Mouse (Mus musculus): Measurements from ENCODE around the gene Abi3. TPM values are rescaled to one million over a fixed set of nuclear protein-coding genes. Genes with fewer than 3 reads are reported as not detected.

The Abi3 gene
- polyA plus RNA-seq, 1 experiment = 1.1 TPM

DNA sequence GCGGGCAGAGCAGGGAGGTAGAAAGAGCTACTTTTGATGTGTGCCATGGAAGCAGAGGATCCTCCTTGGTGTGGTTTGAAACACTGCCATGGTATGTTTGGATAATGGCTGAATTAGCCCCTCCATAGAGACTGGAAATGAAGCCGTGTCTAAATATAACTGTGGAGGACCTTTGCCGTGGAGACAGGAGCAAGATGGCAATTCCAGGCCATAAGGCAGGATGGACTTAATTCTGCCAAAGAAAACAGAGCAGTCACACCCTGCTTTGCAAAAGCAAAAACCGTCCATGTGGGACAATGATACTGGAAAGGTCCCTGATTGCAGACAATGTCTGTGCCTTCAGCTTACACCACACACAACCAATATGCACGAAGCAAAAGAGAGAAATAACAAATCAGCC, 48.1 kb downstream of the Abi3 start:
- TF ChIP-seq CTCF (IDR thresholded peaks at IDR 0.05; ENCODE audit: borderline replicate concordance, insufficient read depth, low read length) (no peak), POLR2A (IDR thresholded peaks at IDR 0.05; ENCODE audit: low read depth, low read length) (no peak)
- Histone ChIP-seq H3K4me3 (ENCODE audit: insufficient read depth, low read length) (no peak overlapping the region), H3K27ac (ENCODE audit: insufficient read depth, low read length) (no peak overlapping the region), H3K4me1 (ENCODE audit: control insufficient read depth, insufficient read depth, low read length) (no peaks in the 10 kb centered on the region)

- Histone ChIP-seq H3K27ac (ENCODE audit: insufficient read depth, low read length) (no peak overlapping the region), H3K4me3 (ENCODE audit: insufficient read depth, low read length) (no peak overlapping the region), H3K4me1 (ENCODE audit: control insufficient read depth, insufficient read depth, low read length) (no peaks in the 10 kb centered on the region)
- TF ChIP-seq POLR2A (IDR thresholded peaks at IDR 0.05; ENCODE audit: low read depth, low read length) = no peak
- TF ChIP-seq CTCF (IDR thresholded peaks at IDR 0.05; ENCODE audit: borderline replicate concordance, insufficient read depth, low read length) = no peak
Measured at GRCm38 (mm10) chr11:95792950-95793509, 49.2 kb downstream of the Abi3 start.

GRCm38 (mm10) chr11:95791787-95792186, 50.5 kb downstream of the Abi3 start:
- Histone ChIP-seq H3K4me3 (ENCODE audit: insufficient read depth, low read length) (no peak overlapping the region), H3K4me1 (ENCODE audit: control insufficient read depth, insufficient read depth, low read length) (no peaks in the 10 kb centered on the region), H3K27ac (ENCODE audit: insufficient read depth, low read length) (no peak overlapping the region)
- TF ChIP-seq CTCF (IDR thresholded peaks at IDR 0.05; ENCODE audit: borderline replicate concordance, insufficient read depth, low read length) = no peak
- no peak for TF ChIP-seq POLR2A (IDR thresholded peaks at IDR 0.05; ENCODE audit: low read depth, low read length)

GRCm38 (mm10) chr11:95789451-95789891, 52.8 kb downstream of the Abi3 start:
- Histone ChIP-seq H3K4me1 (ENCODE audit: control insufficient read depth, insufficient read depth, low read length) (no peaks in the 10 kb centered on the region), H3K4me3 (ENCODE audit: insufficient read depth, low read length) (no peak overlapping the region), H3K27ac (ENCODE audit: insufficient read depth, low read length) (no peak overlapping the region)
- TF ChIP-seq CTCF (IDR thresholded peaks at IDR 0.05; ENCODE audit: borderline replicate concordance, insufficient read depth, low read length) (no peak), POLR2A (IDR thresholded peaks at IDR 0.05; ENCODE audit: low read depth, low read length) (no peak)

DNA sequence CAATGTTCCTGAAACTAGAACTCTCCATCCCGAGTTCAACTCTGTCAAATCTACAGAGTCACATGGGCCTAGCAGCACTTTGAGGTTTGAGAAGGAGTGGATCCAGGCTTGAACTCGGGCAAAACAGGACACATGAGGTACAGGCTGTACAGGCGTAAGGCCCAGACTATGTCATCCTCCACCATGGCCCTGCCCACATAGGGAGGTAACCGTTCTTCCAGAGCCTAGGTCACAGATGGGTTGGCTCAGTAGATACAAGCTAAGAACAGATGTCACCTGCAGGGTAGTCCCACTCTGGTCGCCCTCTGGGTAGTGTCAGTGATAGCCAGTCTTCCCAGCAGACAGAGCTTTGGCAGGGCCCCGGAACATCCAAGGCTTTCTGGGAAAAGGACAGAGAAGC, 55.8 kb downstream of the Abi3 start:
- Histone ChIP-seq H3K4me3 (ENCODE audit: insufficient read depth, low read length) (no peak overlapping the region), H3K4me1 (ENCODE audit: control insufficient read depth, insufficient read depth, low read length) (no peaks in the 10 kb centered on the region), H3K27ac (ENCODE audit: insufficient read depth, low read length) (no peak overlapping the region)
- TF ChIP-seq POLR2A (IDR thresholded peaks at IDR 0.05; ENCODE audit: low read depth, low read length) (no peak), CTCF (IDR thresholded peaks at IDR 0.05; ENCODE audit: borderline replicate concordance, insufficient read depth, low read length) (no peak)

DNA sequence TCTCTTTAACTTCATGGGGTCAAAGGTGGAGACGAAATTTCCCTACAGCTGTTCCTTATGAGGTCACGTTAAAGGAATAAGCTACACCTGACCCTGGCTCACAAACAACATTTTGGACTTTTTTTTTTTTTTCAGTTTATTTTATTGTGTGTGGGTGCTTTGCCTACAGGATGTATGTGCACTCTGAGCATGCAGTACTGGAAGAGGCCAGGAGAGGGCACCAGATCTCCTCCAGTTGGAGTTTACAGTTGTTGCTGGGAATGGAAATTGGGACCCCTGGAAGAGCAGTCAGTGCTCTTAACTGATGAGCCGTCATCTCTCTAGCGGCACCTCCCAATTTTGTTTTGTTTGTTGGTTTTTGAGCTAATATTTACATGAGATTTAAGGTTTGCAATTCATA, 56.6 kb downstream of the Abi3 start:
- Histone ChIP-seq H3K27ac (ENCODE audit: insufficient read depth, low read length) (no peak overlapping the region), H3K4me3 (ENCODE audit: insufficient read depth, low read length) (no peak overlapping the region), H3K4me1 (ENCODE audit: control insufficient read depth, insufficient read depth, low read length) (no peaks in the 10 kb centered on the region)
- TF ChIP-seq POLR2A (IDR thresholded peaks at IDR 0.05; ENCODE audit: low read depth, low read length) (no peak), CTCF (IDR thresholded peaks at IDR 0.05; ENCODE audit: borderline replicate concordance, insufficient read depth, low read length) (no peak)

DNA sequence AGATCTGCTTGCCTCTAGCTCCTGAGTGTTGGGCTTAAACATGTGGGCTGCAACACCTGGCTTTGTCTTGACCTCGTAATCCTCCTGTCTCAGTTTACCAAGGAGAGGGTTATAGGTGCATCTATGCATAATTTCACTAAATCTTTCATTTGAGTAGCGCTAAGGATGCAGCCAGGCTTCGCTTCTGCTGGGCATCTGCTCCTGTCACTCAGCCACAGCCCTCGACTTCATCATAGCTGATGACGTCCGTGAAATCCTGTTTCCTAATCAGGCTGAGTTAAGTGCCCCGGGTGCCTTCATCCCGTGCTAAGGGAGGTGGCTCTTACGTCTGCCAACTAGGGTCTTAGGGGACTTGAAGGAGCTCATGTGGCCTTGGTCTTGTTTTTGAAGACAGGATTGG, 58.3 kb downstream of the Abi3 start:
- H3K27ac ChIP-seq (ENCODE audit: insufficient read depth, low read length) = no peak overlapping the region
- H3K4me3 ChIP-seq (ENCODE audit: insufficient read depth, low read length) = no peak overlapping the region
- TF ChIP-seq CTCF (IDR thresholded peaks at IDR 0.05; ENCODE audit: borderline replicate concordance, insufficient read depth, low read length) = no peak
- peaks cover 2% of the 10 kb centered on the region; the same call in 1 of the 2 replicates for H3K4me1 ChIP-seq (ENCODE audit: control insufficient read depth, insufficient read depth, low read length)

GRCm38 (mm10) chr11:95783457-95783856, 58.8 kb downstream of the Abi3 start:
- no peak overlapping the region for H3K27ac ChIP-seq (ENCODE audit: insufficient read depth, low read length)
- peaks cover 6% of the 10 kb centered on the region; the same call in 1 of the 2 replicates for H3K4me1 ChIP-seq (ENCODE audit: control insufficient read depth, insufficient read depth, low read length)
- no peak overlapping the region for H3K4me3 ChIP-seq (ENCODE audit: insufficient read depth, low read length)
- TF ChIP-seq CTCF (IDR thresholded peaks at IDR 0.05; ENCODE audit: borderline replicate concordance, insufficient read depth, low read length) = no peak
- no peak for TF ChIP-seq POLR2A (IDR thresholded peaks at IDR 0.05; ENCODE audit: low read depth, low read length)

DNA sequence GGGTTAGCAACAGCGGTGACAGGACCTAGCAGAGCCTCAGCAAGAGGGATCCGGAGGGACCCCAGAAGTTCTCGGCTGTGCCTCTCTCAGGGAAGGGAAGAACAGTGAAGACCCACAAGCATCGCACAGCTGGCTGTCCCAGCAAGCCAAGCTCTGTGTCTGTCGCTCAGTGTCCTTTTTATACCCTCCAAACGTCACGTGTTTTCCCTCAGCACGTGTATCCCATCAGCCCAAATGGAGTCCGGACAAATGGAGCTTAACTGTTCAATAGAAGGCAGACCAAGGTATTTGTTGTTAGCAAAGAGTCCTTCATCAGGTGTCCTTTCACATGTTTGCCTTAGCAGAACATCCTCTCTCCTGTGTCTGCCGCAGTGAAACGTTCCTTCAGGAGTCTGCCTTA, 60.7 kb downstream of the Abi3 start:
- H3K27ac ChIP-seq (ENCODE audit: insufficient read depth, low read length) = no peak overlapping the region

DNA sequence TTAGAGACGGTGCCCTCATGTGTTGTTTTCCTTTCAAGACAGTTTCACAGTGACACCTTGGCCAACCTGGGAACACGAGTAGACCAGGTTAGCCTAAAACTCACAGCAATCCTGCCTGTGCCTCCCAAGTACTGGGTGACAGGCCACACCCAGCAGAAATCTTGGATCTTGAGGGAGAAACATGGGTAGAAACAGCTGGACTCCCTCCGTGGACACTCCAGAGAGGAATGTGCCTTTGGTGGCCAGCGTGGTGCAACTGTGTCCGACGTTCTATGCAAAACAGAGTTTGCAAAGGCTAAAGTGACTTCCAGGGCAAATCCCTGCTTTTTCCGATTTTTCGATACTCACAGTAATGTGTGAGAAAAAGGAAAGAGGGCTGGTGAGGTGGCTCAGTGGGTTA, 61.8 kb downstream of the Abi3 start:
- peaks cover 6% of the 10 kb centered on the region; the same call in 1 of the 2 replicates for H3K4me1 ChIP-seq (ENCODE audit: control insufficient read depth, insufficient read depth, low read length)
- H3K4me3 ChIP-seq (ENCODE audit: insufficient read depth, low read length) = no peak overlapping the region
- no peak overlapping the region for H3K27ac ChIP-seq (ENCODE audit: insufficient read depth, low read length)
- TF ChIP-seq CTCF (IDR thresholded peaks at IDR 0.05; ENCODE audit: borderline replicate concordance, insufficient read depth, low read length) = no peak
- TF ChIP-seq POLR2A (IDR thresholded peaks at IDR 0.05; ENCODE audit: low read depth, low read length) = no peak

More for the DNA sequence above, 60.7 kb downstream of the Abi3 start:
- Histone ChIP-seq H3K4me1 (ENCODE audit: control insufficient read depth, insufficient read depth, low read length) (peaks cover 6% of the 10 kb centered on the region; the same call in 1 of the 2 replicates), H3K4me3 (ENCODE audit: insufficient read depth, low read length) (no peak overlapping the region)
- TF ChIP-seq POLR2A (IDR thresholded peaks at IDR 0.05; ENCODE audit: low read depth, low read length) = no peak
- TF ChIP-seq CTCF (IDR thresholded peaks at IDR 0.05; ENCODE audit: borderline replicate concordance, insufficient read depth, low read length) = no peak

Other genes starting within 250 kb of the Abi3 start
- 157 and 180 TPM in 2 replicates for gene Phb, start 175.5 kb downstream of the Abi3 start, polyA plus RNA-seq (2011; ENCODE audit: insufficient read length, low read depth, missing spikeins)
- 18.9 and 27.3 TPM in 2 replicates for gene Zfp652, start 129.8 kb downstream of the Abi3 start, polyA plus RNA-seq (2011; ENCODE audit: insufficient read length, low read depth, missing spikeins)
- 0.89 and 0.93 TPM in 2 replicates for gene B130006D01Rik, start 118.9 kb downstream of the Abi3 start, polyA plus RNA-seq (2011; ENCODE audit: insufficient read length, low read depth, missing spikeins)
- gene Phospho1, start 18.0 kb downstream of the Abi3 start, polyA plus RNA-seq (2011; ENCODE audit: insufficient read length, low read depth, missing spikeins) = 5.5 TPM in 2 replicates
- gene Gngt2, start 5.3 kb downstream of the Abi3 start, polyA plus RNA-seq (2011; ENCODE audit: insufficient read length, low read depth, missing spikeins) = 2.4 and 5.6 TPM in 2 replicates
- 0.47 and 0.51 TPM in 2 replicates for gene B4galnt2, start 72.4 kb upstream of the Abi3 start, polyA plus RNA-seq (2011; ENCODE audit: insufficient read length, low read depth, missing spikeins)
- 37.9 and 39.8 TPM in 2 replicates for gene Igf2bp1, start 163.5 kb upstream of the Abi3 start, polyA plus RNA-seq (2011; ENCODE audit: insufficient read length, low read depth, missing spikeins)
- not detected in 2 replicates for gene Gip, start 182.1 kb upstream of the Abi3 start, polyA plus RNA-seq (2011; ENCODE audit: insufficient read length, low read depth, missing spikeins)
- gene Snf8, start 192.4 kb upstream of the Abi3 start, polyA plus RNA-seq (2011; ENCODE audit: insufficient read length, low read depth, missing spikeins) = 68.4 and 71.9 TPM in 2 replicates
- gene Ube2z, start 222.9 kb upstream of the Abi3 start, polyA plus RNA-seq (2011; ENCODE audit: insufficient read length, low read depth, missing spikeins) = 79.3 and 80.1 TPM in 2 replicates
- gene Atp5g1, start 233.2 kb upstream of the Abi3 start, polyA plus RNA-seq (2011; ENCODE audit: insufficient read length, low read depth, missing spikeins) = 206 and 212 TPM in 2 replicates